Mouse (Mus musculus) lung, adult 2 months (tissue): Measurements from ENCODE around the gene Slc29a4. TPM values are rescaled to one million over a fixed set of nuclear protein-coding genes. Genes with fewer than 3 reads are reported as not detected.
A peak's percentile ranks its signal among the peaks of the same experiment; 100 is the strongest.

ENCODE experiments used
- DNase-seq: peaks from one replicate; pipeline ENCODE4 v3.0.0; 2022
- H3K4me1 ChIP-seq: fragments of 200-500 bp; 2 replicates; pipeline ENCODE4 v1.6.1; 2011; ENCODE audit warnings: low read length; ENCODE audit not compliant: control insufficient read depth, insufficient read depth
- H3K4me3 ChIP-seq: fragments of 200-500 bp; replicated peaks from 2 replicates; pipeline ENCODE3; 2011; ENCODE audit warnings: low read depth, mild to moderate bottlenecking, control low read depth, low read length; ENCODE audit errors: extremely low read depth
- CTCF ChIP-seq: fragments of 200-500 bp; IDR thresholded peaks from 2 replicates; pipeline ENCODE4 v1.5.1; 2011; ENCODE audit warnings: mild to moderate bottlenecking, low read length, control low read depth; ENCODE audit not compliant: insufficient read depth
- POLR2A ChIP-seq: fragments of 200-500 bp; IDR thresholded peaks from 2 replicates; pipeline ENCODE4 v1.6.1; 2011; ENCODE audit warnings: low read depth, mild to moderate bottlenecking, control low read depth, low read length, borderline replicate concordance; ENCODE audit errors: extremely low read depth
- WGBS: fragments of 180-500 bp; shearing (Covaris S2); methylation state at CpG from one replicate; pipeline ENCODE4 v1.1.7; 2018; 5-methylcytosine and 5-hydroxymethylcytosine counted together
- polyA plus RNA-seq: library from polyadenylated mRNA; depleted of rRNA; stranded (reverse); fragments of >200 nt; gene quantifications from 2 replicates; pipeline ENCODE4 v1.2.3, GENCODE M21; 2012

Gene Slc29a4
- polyA plus RNA-seq, 1 experiment: 2.7 TPM

DNA sequence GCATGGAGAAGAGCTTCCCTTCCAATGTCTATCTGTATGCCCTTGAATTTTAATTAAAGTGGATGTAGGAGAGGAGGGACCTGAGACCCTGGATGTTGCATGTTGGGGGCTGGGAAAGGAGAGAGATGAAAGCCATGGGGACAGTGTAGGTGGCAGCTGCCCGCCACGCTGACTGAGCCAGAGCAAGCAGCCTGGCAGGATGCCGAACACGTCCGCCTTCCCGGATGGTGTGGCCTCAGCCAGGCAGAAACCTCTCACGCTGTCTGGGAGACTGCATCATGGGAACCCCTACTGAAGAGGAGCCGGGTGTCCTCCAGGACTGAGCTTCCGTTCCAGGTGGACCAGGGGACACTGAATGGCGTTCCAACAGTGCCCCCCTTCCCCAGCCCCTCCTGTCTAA is 11.3 kb downstream of the Slc29a4 start:
- TF ChIP-seq POLR2A: no peak
- no peak for TF ChIP-seq CTCF
- Histone ChIP-seq H3K4me1 (peaks cover 6% of the 10 kb centered on the region; the same call in 1 of the 2 replicates), H3K4me3 (no peak overlapping the region)
- 81% methylated on average over 10 of the region's 10 CpGs for WGBS
- DNase-seq: no peak

DNA sequence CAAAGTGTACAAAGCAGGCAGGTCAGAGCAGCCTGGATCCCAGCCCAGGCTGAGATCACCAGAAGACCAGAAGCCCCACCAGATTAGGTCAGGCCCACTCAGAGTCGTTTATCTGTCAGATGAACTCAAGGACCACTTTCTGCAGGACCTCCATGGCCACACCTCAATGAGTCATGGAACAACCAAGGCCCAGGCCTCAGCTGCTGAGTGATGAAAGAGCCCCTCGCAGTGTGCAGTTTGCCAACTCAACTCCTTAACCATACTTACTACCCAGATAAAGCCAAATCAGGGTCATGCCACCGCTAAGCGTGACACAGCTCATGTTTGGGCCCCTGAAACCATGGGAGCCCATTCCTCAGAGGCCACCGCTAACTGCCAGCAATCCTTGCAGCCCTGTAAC is 15.4 kb downstream of the Slc29a4 start:
- DNase-seq: no peak
- TF ChIP-seq POLR2A (no peak), CTCF (no peak)
- 86% methylated on average over 5 of the region's 5 CpGs for WGBS
- peaks cover under 1% of the 10 kb centered on the region; the same call in 1 of the 2 replicates for H3K4me1 ChIP-seq
- no peak overlapping the region for H3K4me3 ChIP-seq

DNA sequence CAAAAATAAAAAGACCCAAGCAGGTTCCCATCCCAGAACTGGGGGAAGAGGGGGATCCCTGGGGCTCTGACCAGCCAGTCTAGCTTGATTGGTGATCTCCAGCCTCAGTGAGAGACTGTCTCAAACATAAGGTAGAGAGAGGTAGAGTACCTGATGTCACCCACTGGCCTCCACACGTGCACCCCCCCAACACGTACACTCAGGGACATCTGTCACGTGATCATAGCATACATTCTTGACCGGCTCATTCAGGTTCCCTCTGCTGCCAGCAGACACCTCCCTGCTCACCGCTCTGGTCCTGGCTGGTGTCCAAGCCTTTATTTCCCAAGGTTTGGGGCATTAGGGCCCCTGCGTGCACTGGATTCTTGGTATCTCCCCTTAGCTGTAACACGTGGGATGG is 17.1 kb downstream of the Slc29a4 start:
- no peak overlapping the region for H3K4me3 ChIP-seq
- 59% methylated on average over 7 of the region's 7 CpGs for WGBS
- H3K4me1 ChIP-seq: no peaks in the 10 kb centered on the region
- no peak for DNase-seq
- TF ChIP-seq POLR2A: no peak
- no peak for TF ChIP-seq CTCF

DNA sequence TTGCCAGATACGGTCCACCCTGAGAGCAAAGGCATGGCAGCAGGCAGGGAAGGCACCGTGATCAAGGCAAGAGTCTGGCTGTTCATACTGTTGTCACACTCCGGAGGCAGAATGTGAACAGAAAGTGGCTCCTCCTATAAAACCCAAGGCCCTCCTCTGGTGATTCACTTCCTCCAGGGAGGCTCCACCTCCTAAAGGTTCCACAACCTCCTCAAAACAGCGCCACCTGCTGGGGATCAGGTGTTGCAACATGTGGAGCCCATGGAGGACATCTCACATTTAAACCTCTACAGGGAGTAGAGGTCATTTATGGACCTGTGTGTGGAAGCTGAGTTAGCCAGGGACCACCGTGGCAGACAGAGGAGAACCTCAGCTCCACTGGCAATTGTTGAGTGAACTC is 20.1 kb downstream of the Slc29a4 start:
- DNase-seq: no peak
- Histone ChIP-seq H3K4me3 (no peak overlapping the region), H3K4me1 (no peaks in the 10 kb centered on the region)
- 85% methylated on average over 5 of the region's 5 CpGs for WGBS
- TF ChIP-seq POLR2A: no peak
- no peak for TF ChIP-seq CTCF

DNA sequence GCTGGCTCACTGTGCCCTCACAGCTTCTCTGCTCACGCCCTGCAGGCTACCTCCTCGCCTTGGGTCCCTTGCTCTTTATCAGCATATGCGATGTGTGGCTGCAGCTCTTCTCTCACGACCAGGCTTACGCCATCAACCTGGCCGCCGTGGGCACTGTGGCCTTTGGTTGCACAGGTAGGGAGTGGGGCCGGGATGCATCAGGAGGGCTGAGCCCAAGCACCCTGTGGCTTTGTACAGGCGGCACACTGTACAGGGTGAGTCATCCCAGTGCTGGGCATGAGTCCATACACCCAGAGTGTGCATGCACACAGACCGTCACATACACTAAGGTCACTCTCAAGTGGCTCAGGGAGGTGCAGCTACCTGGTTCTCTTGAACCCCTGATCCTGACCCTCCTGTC is 21.7 kb downstream of the Slc29a4 start:
- Histone ChIP-seq H3K4me1 (no peaks in the 10 kb centered on the region), H3K4me3 (no peak overlapping the region)
- no peak for DNase-seq
- 85% methylated on average over 10 of the region's 10 CpGs for WGBS
- no peak for TF ChIP-seq CTCF
- TF ChIP-seq POLR2A: no peak

DNA sequence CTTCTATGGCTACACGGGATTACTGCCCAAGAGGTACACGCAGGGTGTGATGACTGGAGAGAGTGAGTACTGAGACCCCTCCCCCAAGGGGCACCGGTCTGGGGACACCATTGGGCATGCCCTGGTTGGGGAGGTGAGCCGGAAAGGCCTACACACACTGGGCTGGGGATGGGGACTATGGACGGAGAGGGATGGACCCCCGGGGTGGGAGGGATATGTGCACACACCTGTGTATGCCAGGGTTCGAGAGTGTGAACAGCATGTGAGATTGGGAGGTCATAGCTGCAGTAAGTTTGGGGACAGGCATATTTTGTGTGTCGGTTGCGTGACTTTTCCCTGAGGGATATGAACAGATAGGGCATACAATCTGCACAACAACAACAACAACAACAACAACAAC is 22.7 kb downstream of the Slc29a4 start:
- WGBS: 85% methylated on average over 9 of the region's 9 CpGs
- DNase-seq: no peak
- TF ChIP-seq POLR2A (no peak), CTCF (no peak)
- Histone ChIP-seq H3K4me1 (no peaks in the 10 kb centered on the region), H3K4me3 (no peak overlapping the region)

DNA sequence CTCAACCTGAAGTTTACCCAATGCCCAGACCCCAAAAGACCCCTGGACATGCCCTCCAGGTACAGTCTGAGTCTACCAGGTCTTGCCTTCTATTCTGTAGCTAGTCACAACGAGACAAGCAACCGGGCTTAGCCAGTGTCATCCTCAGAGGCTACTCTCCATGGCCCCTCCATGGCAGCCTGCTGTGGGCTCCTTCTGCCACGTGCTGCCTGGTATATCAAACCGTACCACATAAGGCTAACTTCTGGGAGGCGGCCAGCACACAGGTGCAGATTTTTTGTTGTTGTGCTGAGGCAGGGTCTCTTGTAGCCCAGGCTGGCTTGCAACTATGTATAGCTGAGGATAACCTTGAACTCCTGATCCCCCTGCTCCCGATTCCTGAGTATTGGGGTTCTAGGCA is 23.7 kb downstream of the Slc29a4 start:
- no peak overlapping the region for H3K4me3 ChIP-seq
- H3K4me1 ChIP-seq: no peaks in the 10 kb centered on the region
- WGBS: 80% methylated on average over 6 of the region's 6 CpGs
- no peak for DNase-seq
- TF ChIP-seq POLR2A (no peak), CTCF (no peak)

DNA sequence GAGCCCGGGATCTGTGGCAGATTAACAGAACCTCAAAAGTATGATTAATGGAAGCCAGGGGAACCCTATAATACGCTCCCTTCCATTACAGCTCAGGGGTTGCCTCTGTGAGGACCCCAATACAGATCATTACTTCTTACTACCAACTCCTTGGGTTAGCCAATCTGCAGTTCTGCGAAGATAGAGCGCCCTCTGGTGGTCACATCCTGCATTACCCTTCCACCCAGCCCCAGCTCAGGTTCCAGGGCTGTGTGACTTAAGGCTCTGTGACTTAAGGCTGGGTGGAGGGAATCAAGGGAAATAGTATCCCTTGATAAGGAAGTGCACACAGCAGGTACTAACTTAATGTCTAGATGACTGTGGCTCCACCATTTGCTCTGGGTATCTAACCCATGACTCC is 25.7 kb downstream of the Slc29a4 start:
- WGBS: 20% methylated on average over 4 of the region's 4 CpGs
- Histone ChIP-seq H3K4me3 (no peak overlapping the region), H3K4me1 (no peaks in the 10 kb centered on the region)
- peak; percentile 80 for DNase-seq
- TF ChIP-seq POLR2A (no peak), CTCF (peak; percentile 94)

DNA sequence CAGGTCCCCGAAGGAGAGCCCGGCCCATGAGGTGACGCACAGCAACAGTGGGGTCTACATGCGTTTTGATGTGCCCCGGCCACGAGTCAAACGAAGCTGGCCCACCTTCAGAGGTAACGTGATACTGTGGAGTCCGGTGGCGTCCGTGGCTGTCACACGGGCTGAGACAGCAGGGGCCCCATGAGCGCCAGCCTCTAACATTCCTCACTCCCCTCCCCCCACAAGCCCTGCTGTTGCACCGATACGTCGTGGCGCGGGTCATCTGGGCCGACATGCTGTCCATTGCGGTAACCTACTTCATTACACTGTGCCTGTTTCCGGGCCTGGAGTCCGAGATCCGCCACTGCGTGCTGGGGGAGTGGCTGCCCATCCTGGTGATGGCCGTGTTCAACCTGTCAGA is 26.2 kb downstream of the Slc29a4 start:
- no peak for DNase-seq
- H3K4me3 ChIP-seq: no peak overlapping the region
- TF ChIP-seq POLR2A (no peak), CTCF (no peak)
- 59% methylated on average over 25 of the region's 25 CpGs for WGBS
- no peaks in the 10 kb centered on the region for H3K4me1 ChIP-seq

DNA sequence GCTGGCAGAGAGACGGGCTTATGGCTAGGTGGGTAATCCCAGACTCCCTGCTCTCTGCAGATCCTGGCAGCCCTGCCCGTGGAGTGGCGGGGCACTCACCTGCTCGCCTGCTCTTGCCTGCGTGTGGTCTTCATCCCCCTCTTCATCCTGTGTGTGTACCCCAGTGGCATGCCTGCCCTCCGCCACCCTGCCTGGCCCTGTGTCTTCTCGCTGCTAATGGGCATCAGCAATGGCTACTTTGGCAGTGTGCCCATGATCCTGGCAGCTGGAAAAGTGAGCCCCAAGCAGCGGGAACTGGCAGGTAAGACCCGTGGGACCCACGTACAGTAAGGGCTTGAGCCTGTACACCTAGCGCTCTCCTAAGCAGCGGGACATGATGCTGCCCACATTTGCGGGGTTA is 27.6 kb downstream of the Slc29a4 start:
- Histone ChIP-seq H3K4me3 (no peak overlapping the region), H3K4me1 (no peaks in the 10 kb centered on the region)
- TF ChIP-seq CTCF (no peak), POLR2A (no peak)
- DNase-seq: no peak
- WGBS: 88% methylated on average over 13 of the region's 13 CpGs

DNA sequence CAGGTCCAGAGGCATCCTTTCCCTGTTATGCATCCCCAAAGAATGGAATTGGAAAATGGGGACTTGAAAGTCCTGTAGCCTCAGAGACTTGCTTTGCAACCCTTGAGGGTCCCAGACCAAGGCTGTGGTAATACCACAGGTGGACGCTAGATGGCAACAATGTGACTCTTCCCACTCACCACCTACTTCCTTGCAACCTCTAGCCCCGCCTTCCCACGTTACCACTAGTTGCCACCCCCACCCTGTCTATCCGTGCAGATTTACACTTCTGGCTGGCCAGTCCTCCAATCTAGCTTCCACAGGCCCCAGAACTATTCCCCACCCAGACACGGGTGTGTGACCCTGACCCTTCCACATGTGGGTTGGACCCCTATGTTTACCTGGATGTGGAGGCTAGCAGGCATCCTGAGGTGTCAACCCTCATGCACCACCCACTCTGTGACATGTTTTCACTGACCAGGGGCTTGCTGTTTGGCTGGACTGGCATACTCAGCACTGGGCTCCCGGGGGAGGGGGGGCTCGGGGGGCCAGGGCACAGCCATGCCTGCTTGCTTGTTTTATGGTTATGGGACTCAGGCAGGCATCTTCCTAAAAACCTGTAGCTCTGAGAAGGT is 31.3 kb downstream of the Slc29a4 start:
- peak; percentile 62 for DNase-seq
- WGBS: 10% methylated on average over 7 of the region's 7 CpGs
- Histone ChIP-seq H3K4me3 (no peak overlapping the region), H3K4me1 (no peaks in the 10 kb centered on the region)
- peak; percentile 96 for TF ChIP-seq CTCF
- no peak for TF ChIP-seq POLR2A
